Mouse (Mus musculus): Measurements from ENCODE around the gene Cbx8. TPM values are rescaled to one million over a fixed set of nuclear protein-coding genes. Genes with fewer than 3 reads are reported as not detected.

The Cbx8 gene
- polyA plus RNA-seq, 1 experiment from 2014 or later: 3.1 TPM

- Histone ChIP-seq H3K36me3 (ENCODE audit: control insufficient read depth, insufficient read depth) (no peaks in the 10 kb centered on the region), H3K27ac (ENCODE audit: low read length) (no peak overlapping the region), H3K4me3 (ENCODE audit: low read depth, low read length) (no peak overlapping the region), H3K9ac (ENCODE audit: low read depth, low read length) (no peak overlapping the region), H3K9me3 (replicated peaks; ENCODE audit: control insufficient read depth, low read length) (no peaks in the 10 kb centered on the region), H3K4me1 (ENCODE audit: control insufficient read depth, low read depth, low read length) (no peaks in the 10 kb centered on the region), H3K27me3 (ENCODE audit: control insufficient read depth, insufficient read depth, low read depth, low read length) (no peaks in the 10 kb centered on the region), H3K4me2 (ENCODE audit: low read depth, low read length) (no peak overlapping the region)
- ATAC-seq (ENCODE audit: low read depth): no peak
- 56% methylated on average over 10 of the region's 10 CpGs for WGBS (ENCODE audit: insufficient replicate concordance)
Measured at GRCm38 (mm10) chr11:119005547-119006275, 35.1 kb downstream of the Cbx8 start.

- 30% methylated on average over 4 of the region's 4 CpGs for WGBS (ENCODE audit: insufficient replicate concordance)
- Histone ChIP-seq H3K4me3 (ENCODE audit: low read depth, low read length) (no peak overlapping the region), H3K36me3 (ENCODE audit: control insufficient read depth, insufficient read depth) (no peaks in the 10 kb centered on the region), H3K27ac (ENCODE audit: low read length) (no peak overlapping the region), H3K27me3 (ENCODE audit: control insufficient read depth, insufficient read depth, low read depth, low read length) (peaks cover 19% of the 10 kb centered on the region), H3K4me2 (ENCODE audit: low read depth, low read length) (no peak overlapping the region), H3K9me3 (replicated peaks; ENCODE audit: control insufficient read depth, low read length) (no peaks in the 10 kb centered on the region), H3K9ac (ENCODE audit: low read depth, low read length) (no peak overlapping the region), H3K4me1 (ENCODE audit: control insufficient read depth, low read depth, low read length) (no peaks in the 10 kb centered on the region)
- ATAC-seq (ENCODE audit: low read depth): no peak
Measured at GRCm38 (mm10) chr11:119001493-119002128, 39.2 kb downstream of the Cbx8 start.

- H3K27me3 ChIP-seq (ENCODE audit: control insufficient read depth, insufficient read depth, low read depth, low read length): peaks cover 19% of the 10 kb centered on the region
- no peak overlapping the region for H3K9ac ChIP-seq (ENCODE audit: low read depth, low read length)
- no peak overlapping the region for H3K4me2 ChIP-seq (ENCODE audit: low read depth, low read length)
- no peaks in the 10 kb centered on the region for H3K36me3 ChIP-seq (ENCODE audit: control insufficient read depth, insufficient read depth)
- H3K4me3 ChIP-seq (ENCODE audit: low read depth, low read length): no peak overlapping the region
- no peak overlapping the region for H3K27ac ChIP-seq (ENCODE audit: low read length)
- ATAC-seq (ENCODE audit: low read depth): no peak
- WGBS (ENCODE audit: insufficient replicate concordance): 48% methylated on average over 2 of the region's 2 CpGs
- H3K9me3 ChIP-seq (replicated peaks; ENCODE audit: control insufficient read depth, low read length): no peaks in the 10 kb centered on the region
- no peaks in the 10 kb centered on the region for H3K4me1 ChIP-seq (ENCODE audit: control insufficient read depth, low read depth, low read length)
Measured at GRCm38 (mm10) chr11:119000877-119001276, 39.9 kb downstream of the Cbx8 start.

GRCm38 (mm10) chr11:118999361-118999804 lies 41.4 kb downstream of the Cbx8 start:
- 7% methylated on average over 26 of the region's 26 CpGs for WGBS (ENCODE audit: insufficient replicate concordance)
- Histone ChIP-seq H3K4me2 (ENCODE audit: low read depth, low read length) (no peak overlapping the region), H3K27me3 (ENCODE audit: control insufficient read depth, insufficient read depth, low read depth, low read length) (peaks cover 19% of the 10 kb centered on the region), H3K27ac (ENCODE audit: low read length) (no peak overlapping the region), H3K36me3 (ENCODE audit: control insufficient read depth, insufficient read depth) (no peaks in the 10 kb centered on the region), H3K9ac (ENCODE audit: low read depth, low read length) (no peak overlapping the region), H3K4me1 (ENCODE audit: control insufficient read depth, low read depth, low read length) (no peaks in the 10 kb centered on the region), H3K9me3 (replicated peaks; ENCODE audit: control insufficient read depth, low read length) (no peaks in the 10 kb centered on the region), H3K4me3 (ENCODE audit: low read depth, low read length) (no peak overlapping the region)
- no peak for ATAC-seq (ENCODE audit: low read depth)

GRCm38 (mm10) chr11:118998540-118999265 lies 42.1 kb downstream of the Cbx8 start:
- Histone ChIP-seq H3K36me3 (ENCODE audit: control insufficient read depth, insufficient read depth) (no peaks in the 10 kb centered on the region), H3K4me2 (ENCODE audit: low read depth, low read length) (no peak overlapping the region), H3K4me1 (ENCODE audit: control insufficient read depth, low read depth, low read length) (no peaks in the 10 kb centered on the region), H3K27ac (ENCODE audit: low read length) (no peak overlapping the region), H3K4me3 (ENCODE audit: low read depth, low read length) (no peak overlapping the region), H3K9ac (ENCODE audit: low read depth, low read length) (no peak overlapping the region), H3K27me3 (ENCODE audit: control insufficient read depth, insufficient read depth, low read depth, low read length) (peaks cover 19% of the 10 kb centered on the region), H3K9me3 (replicated peaks; ENCODE audit: control insufficient read depth, low read length) (no peaks in the 10 kb centered on the region)
- WGBS (ENCODE audit: insufficient replicate concordance): 12% methylated on average over 30 of the region's 30 CpGs
- ATAC-seq (ENCODE audit: low read depth): no peak

GRCm38 (mm10) chr11:118997182-118997581 lies 43.6 kb downstream of the Cbx8 start:
- H3K27ac ChIP-seq (ENCODE audit: low read length): no peak overlapping the region
- no peak for ATAC-seq (ENCODE audit: low read depth)
- no peaks in the 10 kb centered on the region for H3K9me3 ChIP-seq (replicated peaks; ENCODE audit: control insufficient read depth, low read length)
- H3K36me3 ChIP-seq (ENCODE audit: control insufficient read depth, insufficient read depth): no peaks in the 10 kb centered on the region
- peaks cover 19% of the 10 kb centered on the region for H3K27me3 ChIP-seq (ENCODE audit: control insufficient read depth, insufficient read depth, low read depth, low read length)
- H3K4me1 ChIP-seq (ENCODE audit: control insufficient read depth, low read depth, low read length): no peaks in the 10 kb centered on the region
- H3K9ac ChIP-seq (ENCODE audit: low read depth, low read length): no peak overlapping the region
- H3K4me2 ChIP-seq (ENCODE audit: low read depth, low read length): no peak overlapping the region
- WGBS (ENCODE audit: insufficient replicate concordance): 40% methylated on average over 3 of the region's 3 CpGs
- H3K4me3 ChIP-seq (ENCODE audit: low read depth, low read length): no peak overlapping the region

GRCm38 (mm10) chr11:118995448-118995847 lies 45.3 kb downstream of the Cbx8 start:
- 28% methylated on average over 4 of the region's 4 CpGs for WGBS (ENCODE audit: insufficient replicate concordance)
- no peak overlapping the region for H3K9ac ChIP-seq (ENCODE audit: low read depth, low read length)
- H3K9me3 ChIP-seq (replicated peaks; ENCODE audit: control insufficient read depth, low read length): no peaks in the 10 kb centered on the region
- H3K36me3 ChIP-seq (ENCODE audit: control insufficient read depth, insufficient read depth): no peaks in the 10 kb centered on the region
- H3K27ac ChIP-seq (ENCODE audit: low read length): no peak overlapping the region
- peaks cover 19% of the 10 kb centered on the region for H3K27me3 ChIP-seq (ENCODE audit: control insufficient read depth, insufficient read depth, low read depth, low read length)
- H3K4me3 ChIP-seq (ENCODE audit: low read depth, low read length): no peak overlapping the region
- no peak overlapping the region for H3K4me2 ChIP-seq (ENCODE audit: low read depth, low read length)
- no peak for ATAC-seq (ENCODE audit: low read depth)
- H3K4me1 ChIP-seq (ENCODE audit: control insufficient read depth, low read depth, low read length): no peaks in the 10 kb centered on the region

- 18% methylated on average over 3 of the region's 3 CpGs for WGBS (ENCODE audit: insufficient replicate concordance)
- H3K9ac ChIP-seq (ENCODE audit: low read depth, low read length): no peak overlapping the region
Measured at GRCm38 (mm10) chr11:118992781-118993180, 48.0 kb downstream of the Cbx8 start.

GRCm38 (mm10) chr11:118987999-118988398 lies 52.8 kb downstream of the Cbx8 start, which contains the start of gene Enpp7:
Gene Enpp7 (plus strand): TSS chr11:118988188.
- H3K9ac ChIP-seq (ENCODE audit: low read depth, low read length): no peak within 1 kb of the TSS
- H3K9me3 ChIP-seq (replicated peaks; ENCODE audit: control insufficient read depth, low read length): no peaks in the 10 kb centered on the region
- no peak within 1 kb of the TSS for H3K4me2 ChIP-seq (ENCODE audit: low read depth, low read length)
- no peaks in the 10 kb centered on the region for H3K36me3 ChIP-seq (ENCODE audit: control insufficient read depth, insufficient read depth)
- H3K27me3 ChIP-seq (ENCODE audit: control insufficient read depth, insufficient read depth, low read depth, low read length): no peaks in the 10 kb centered on the region
- H3K4me3 ChIP-seq (ENCODE audit: low read depth, low read length): no peak within 1 kb of the TSS
- no peaks in the 10 kb centered on the region for H3K4me1 ChIP-seq (ENCODE audit: control insufficient read depth, low read depth, low read length)
- ATAC-seq (ENCODE audit: low read depth): no peak
- H3K27ac ChIP-seq (ENCODE audit: low read length): no peak within 1 kb of the TSS
- 68% methylated on average over 10 of the region's 10 CpGs for WGBS (ENCODE audit: insufficient replicate concordance)

More at GRCm38 (mm10) chr11:118992781-118993180, 48.0 kb downstream of the Cbx8 start:
- no peak overlapping the region for H3K4me2 ChIP-seq (ENCODE audit: low read depth, low read length)
- no peak overlapping the region for H3K27ac ChIP-seq (ENCODE audit: low read length)
- no peaks in the 10 kb centered on the region for H3K36me3 ChIP-seq (ENCODE audit: control insufficient read depth, insufficient read depth)
- no peak for ATAC-seq (ENCODE audit: low read depth)
- no peaks in the 10 kb centered on the region for H3K9me3 ChIP-seq (replicated peaks; ENCODE audit: control insufficient read depth, low read length)
- no peaks in the 10 kb centered on the region for H3K4me1 ChIP-seq (ENCODE audit: control insufficient read depth, low read depth, low read length)
- H3K4me3 ChIP-seq (ENCODE audit: low read depth, low read length): no peak overlapping the region
- no peaks in the 10 kb centered on the region for H3K27me3 ChIP-seq (ENCODE audit: control insufficient read depth, insufficient read depth, low read depth, low read length)
